Mouse (Mus musculus) neural tube, embryonic 13.5 days (tissue): Measurements from ENCODE around the gene Dydc2. TPM values are rescaled to one million over a fixed set of nuclear protein-coding genes. Genes with fewer than 3 reads are reported as not detected.

Experiments
- ATAC-seq: fragments of 200-750 bp; cut with Nextera tagmentation; 2 replicates; pipeline ENCODE4 v1.8.0; 2017; ENCODE audit warnings: low read depth, mild to moderate bottlenecking, moderate TSS enrichment, moderate library complexity
- H3K27ac ChIP-seq: fragments of 300-500 bp; sonication (generic); replicated peaks from 2 replicates; pipeline ENCODE4 v1.5.1; 2015; ENCODE audit warnings: moderate library complexity, mild to moderate bottlenecking, inconsistent platforms
- H3K27me3 ChIP-seq: fragments of 300-500 bp; sonication (generic); 2 replicates; pipeline ENCODE4 v1.6.1; 2015; ENCODE audit warnings: mild to moderate bottlenecking, inconsistent platforms
- H3K36me3 ChIP-seq: fragments of 300-500 bp; sonication (generic); 2 replicates; pipeline ENCODE4 v1.6.1; 2015; ENCODE audit warnings: mild to moderate bottlenecking, inconsistent platforms
- H3K4me1 ChIP-seq: fragments of 300-500 bp; sonication (generic); replicated peaks from 2 replicates; pipeline ENCODE4 v1.6.1; 2015; ENCODE audit warnings: inconsistent platforms
- H3K4me2 ChIP-seq: fragments of 300-500 bp; sonication (generic); 2 replicates; pipeline ENCODE4 v1.6.1; 2015; ENCODE audit warnings: inconsistent platforms, mild to moderate bottlenecking, moderate library complexity
- H3K4me3 ChIP-seq: fragments of 300-500 bp; sonication (generic); 2 replicates; pipeline ENCODE4 v1.5.1; 2015; ENCODE audit warnings: mild to moderate bottlenecking, inconsistent platforms
- H3K9ac ChIP-seq: fragments of 300-500 bp; sonication (generic); 2 replicates; pipeline ENCODE4 v1.6.1; 2015; ENCODE audit warnings: moderate library complexity, mild to moderate bottlenecking, inconsistent platforms
- H3K9me3 ChIP-seq: fragments of 300-500 bp; sonication (generic); 2 replicates; pipeline ENCODE4 v1.6.1; 2016; ENCODE audit warnings: inconsistent platforms
- WGBS: fragments of 180-500 bp; shearing (Covaris S2); methylation state at CpG from one replicate; pipeline ENCODE4 v1.1.7; 2015; 5-methylcytosine and 5-hydroxymethylcytosine counted together
- polyA plus RNA-seq: library from polyadenylated mRNA; unstranded; fragments of >200 nt; fragmentation: Nextera tagmentation; extraction: Ambion mirVana; gene quantifications from 2 replicates; pipeline ENCODE4 v1.2.1, GENCODE M21; 2015

Dydc2 gene
- polyA plus RNA-seq, 1 experiment from 2014 or later, result not detected

GRCm38 (mm10) chr14:41008138-41008537 is 60.9 kb downstream of the Dydc2 start:
- H3K27ac ChIP-seq, result no peak overlapping the region
- peaks cover 21% of the 10 kb centered on the region for H3K4me1 ChIP-seq
- no peaks in the 10 kb centered on the region for H3K9me3 ChIP-seq
- no peak for ATAC-seq
- H3K9ac ChIP-seq, result no peak overlapping the region
- H3K27me3 ChIP-seq, result no peaks in the 10 kb centered on the region
- no peak overlapping the region for H3K4me3 ChIP-seq
- 81% methylated on average over 2 of the region's 2 CpGs for WGBS
- no peaks in the 10 kb centered on the region for H3K36me3 ChIP-seq
- H3K4me2 ChIP-seq, result no peak overlapping the region

- H3K9ac ChIP-seq, result no peak overlapping the region
- WGBS, result 58% methylated on average over 5 of the region's 5 CpGs
- ATAC-seq, result no peak
- H3K27ac ChIP-seq, result no peak overlapping the region
- H3K36me3 ChIP-seq, result no peaks in the 10 kb centered on the region
- H3K27me3 ChIP-seq, result no peaks in the 10 kb centered on the region
- no peak overlapping the region for H3K4me2 ChIP-seq
- H3K4me3 ChIP-seq, result no peak overlapping the region
- H3K4me1 ChIP-seq, result peaks cover 17% of the 10 kb centered on the region
- no peaks in the 10 kb centered on the region for H3K9me3 ChIP-seq
These were observed 61.4 kb downstream of the Dydc2 start for GRCm38 (mm10) chr14:41007641-41008040.

GRCm38 (mm10) chr14:41006899-41007298 is 62.1 kb downstream of the Dydc2 start:
- no peak for ATAC-seq

GRCm38 (mm10) chr14:41006263-41006662 is 62.7 kb downstream of the Dydc2 start:
- Histone ChIP-seq H3K9ac (no peak overlapping the region), H3K27ac (no peak overlapping the region), H3K4me2 (no peak overlapping the region), H3K27me3 (no peaks in the 10 kb centered on the region), H3K36me3 (peaks cover 11% of the 10 kb centered on the region; the same call in 1 of the 2 replicates), H3K9me3 (no peaks in the 10 kb centered on the region), H3K4me3 (no peak overlapping the region), H3K4me1 (peaks cover 16% of the 10 kb centered on the region)
- WGBS, result 93% methylated on average over 10 of the region's 10 CpGs
- ATAC-seq, result no peak

More at GRCm38 (mm10) chr14:41006899-41007298, 62.1 kb downstream of the Dydc2 start:
- no peak overlapping the region for H3K4me2 ChIP-seq
- H3K9me3 ChIP-seq, result no peaks in the 10 kb centered on the region
- no peak overlapping the region for H3K27ac ChIP-seq
- no peaks in the 10 kb centered on the region for H3K27me3 ChIP-seq
- no peak overlapping the region for H3K9ac ChIP-seq
- H3K4me3 ChIP-seq, result no peak overlapping the region
- H3K36me3 ChIP-seq, result peaks cover 5% of the 10 kb centered on the region; the same call in 1 of the 2 replicates
- H3K4me1 ChIP-seq, result peaks cover 16% of the 10 kb centered on the region
- WGBS, result 62% methylated on average over 3 of the region's 3 CpGs

GRCm38 (mm10) chr14:41005716-41006115 is 63.3 kb downstream of the Dydc2 start:
- ATAC-seq, result no peak
- Histone ChIP-seq H3K4me2 (no peak overlapping the region), H3K4me3 (no peak overlapping the region), H3K9ac (no peak overlapping the region), H3K4me1 (peaks cover 16% of the 10 kb centered on the region), H3K27me3 (no peaks in the 10 kb centered on the region), H3K9me3 (no peaks in the 10 kb centered on the region), H3K27ac (no peak overlapping the region), H3K36me3 (peaks cover 17% of the 10 kb centered on the region)
- 89% methylated on average over 9 of the region's 9 CpGs for WGBS

- peaks cover 16% of the 10 kb centered on the region for H3K4me1 ChIP-seq
- no peaks in the 10 kb centered on the region for H3K27me3 ChIP-seq
- H3K36me3 ChIP-seq, result peaks cover 23% of the 10 kb centered on the region
- peak; percentile 51; the same call in 1 of the 2 replicates for ATAC-seq
- peak overlapping the region; percentile 46 for H3K4me2 ChIP-seq
- no peaks in the 10 kb centered on the region for H3K9me3 ChIP-seq
- 0 out of 2 replicates have a peak overlapping the region, but pooled peaks have one; percentile 18 for H3K27ac ChIP-seq
- peak overlapping the region; percentile 57; the same call in 1 of the 2 replicates for H3K9ac ChIP-seq
- 9% methylated on average over 22 of the region's 22 CpGs for WGBS
- peak overlapping the region; percentile 8; the same call in 1 of the 2 replicates for H3K4me3 ChIP-seq
These were observed 64.5 kb downstream of the Dydc2 start for GRCm38 (mm10) chr14:41004201-41005141.

- WGBS, result 81% methylated on average over 5 of the region's 5 CpGs
- H3K4me1 ChIP-seq, result peaks cover 16% of the 10 kb centered on the region
- H3K4me3 ChIP-seq, result no peak overlapping the region
- peaks cover 42% of the 10 kb centered on the region for H3K36me3 ChIP-seq
- no peaks in the 10 kb centered on the region for H3K9me3 ChIP-seq
- no peak overlapping the region for H3K4me2 ChIP-seq
- no peaks in the 10 kb centered on the region for H3K27me3 ChIP-seq
- no peak overlapping the region for H3K27ac ChIP-seq
- ATAC-seq, result no peak
- no peak overlapping the region for H3K9ac ChIP-seq
These were observed 67.4 kb downstream of the Dydc2 start for GRCm38 (mm10) chr14:41001576-41001975.

DNA sequence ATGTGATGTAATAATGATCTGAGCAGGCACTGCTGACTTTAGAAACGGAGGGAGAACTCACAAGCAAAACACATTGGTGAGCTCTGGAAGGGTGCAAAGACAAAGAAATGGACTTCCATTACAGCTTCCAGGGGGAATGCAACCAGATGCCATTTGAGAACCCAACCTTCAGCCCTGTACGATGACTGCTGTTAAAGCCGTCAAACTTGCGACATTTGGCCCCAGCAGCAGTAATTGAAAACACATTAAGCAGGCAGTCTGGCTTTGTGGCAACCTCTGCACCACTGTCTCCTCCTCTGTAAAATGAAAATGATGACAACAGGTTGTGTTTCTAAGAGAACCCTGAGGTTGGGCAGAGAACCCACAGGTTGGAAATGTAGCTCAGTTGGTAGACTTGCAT is 68.2 kb downstream of the Dydc2 start:
- no peak overlapping the region for H3K4me2 ChIP-seq
- WGBS, result 76% methylated on average over 4 of the region's 4 CpGs
- H3K4me1 ChIP-seq, result peaks cover 16% of the 10 kb centered on the region
- peaks cover 47% of the 10 kb centered on the region for H3K36me3 ChIP-seq
- H3K27me3 ChIP-seq, result no peaks in the 10 kb centered on the region
- no peak for ATAC-seq
- no peak overlapping the region for H3K4me3 ChIP-seq
- H3K9ac ChIP-seq, result no peak overlapping the region
- no peak overlapping the region for H3K27ac ChIP-seq
- H3K9me3 ChIP-seq, result no peaks in the 10 kb centered on the region

GRCm38 (mm10) chr14:40999904-41000645 is 68.9 kb downstream of the Dydc2 start:
- H3K36me3 ChIP-seq, result peaks cover 54% of the 10 kb centered on the region
- no peak overlapping the region for H3K4me3 ChIP-seq
- H3K9me3 ChIP-seq, result no peaks in the 10 kb centered on the region
- H3K9ac ChIP-seq, result no peak overlapping the region
- ATAC-seq, result no peak
- no peaks in the 10 kb centered on the region for H3K27me3 ChIP-seq
- H3K4me2 ChIP-seq, result no peak overlapping the region
- no peak overlapping the region for H3K27ac ChIP-seq
- peaks cover 16% of the 10 kb centered on the region for H3K4me1 ChIP-seq
- WGBS, result 86% methylated on average over 7 of the region's 7 CpGs

Other genes starting within 250 kb of the Dydc2 start
- 1.5 and 1.6 TPM in 2 replicates for gene Sh2d4b, start 175.9 kb downstream of the Dydc2 start, polyA plus RNA-seq
- gene Tspan14, start 102.4 kb downstream of the Dydc2 start, polyA plus RNA-seq, result 78.5 and 87.4 TPM in 2 replicates
- 69.1 and 73.4 TPM in 2 replicates for gene Fam213a, start 55.4 kb downstream of the Dydc2 start, polyA plus RNA-seq
- not detected in 2 replicates for gene Dydc1, start 3.7 kb upstream of the Dydc2 start, polyA plus RNA-seq
- gene Mat1a, start 35.8 kb upstream of the Dydc2 start, polyA plus RNA-seq, result not detected in 2 replicates
- 0.22 and 0.31 TPM in 2 replicates for gene Sftpa1, start 62.6 kb upstream of the Dydc2 start, polyA plus RNA-seq
- not detected in 2 replicates for gene Mbl1, start 82.2 kb upstream of the Dydc2 start, polyA plus RNA-seq
- not detected in 2 replicates for gene Sftpd, start 115.9 kb upstream of the Dydc2 start, polyA plus RNA-seq
- 0.11 TPM in 1 of 2 replicates, not detected in the other for gene Gm2832, start 209.6 kb upstream of the Dydc2 start, polyA plus RNA-seq